Mouse (Mus musculus) gonadal fat pad, adult 2 months (tissue): ENCODE results near the gene Gm42791. TPM values are rescaled to one million over a fixed set of nuclear protein-coding genes. Genes with fewer than 3 reads are reported as not detected.

ENCODE experiments used
- DNase-seq: peaks from one replicate; pipeline ENCODE4 v3.0.0-alpha.2; 2012; ENCODE audit warnings: low read depth
- polyA plus RNA-seq: library from polyadenylated mRNA; depleted of rRNA; stranded (reverse); fragments of >200 nt; gene quantifications from 2 replicates; pipeline ENCODE4 v1.2.3, GENCODE M21; 2012; rRNA removed

Gene Gm42791
- polyA plus RNA-seq, 1 experiment, result not detected

DNA sequence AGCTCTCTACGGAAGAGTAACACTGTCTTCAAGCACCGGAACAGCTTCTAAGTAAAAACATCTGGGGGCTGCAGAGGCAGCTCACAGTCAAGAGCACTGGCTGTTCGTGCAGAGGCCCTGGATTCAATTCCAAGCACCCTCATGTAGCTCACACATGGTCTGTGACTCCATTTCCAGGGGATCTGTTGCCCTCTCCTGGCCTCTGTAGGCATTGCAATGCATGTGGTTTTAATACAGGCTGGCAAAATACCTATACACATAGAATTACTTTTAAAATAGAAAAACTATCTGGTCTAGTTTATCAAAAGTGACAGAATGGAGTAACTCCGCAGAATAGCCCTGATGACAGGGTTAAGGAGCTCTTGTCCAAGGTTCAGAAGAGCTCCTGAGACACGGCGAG is 115.7 kb downstream of the Gm42791 start:
- DNase-seq, result no peak

- DNase-seq, result no peak
These were observed 121.8 kb downstream of the Gm42791 start for GRCm38 (mm10) chr5:148873116-148873515.

DNA sequence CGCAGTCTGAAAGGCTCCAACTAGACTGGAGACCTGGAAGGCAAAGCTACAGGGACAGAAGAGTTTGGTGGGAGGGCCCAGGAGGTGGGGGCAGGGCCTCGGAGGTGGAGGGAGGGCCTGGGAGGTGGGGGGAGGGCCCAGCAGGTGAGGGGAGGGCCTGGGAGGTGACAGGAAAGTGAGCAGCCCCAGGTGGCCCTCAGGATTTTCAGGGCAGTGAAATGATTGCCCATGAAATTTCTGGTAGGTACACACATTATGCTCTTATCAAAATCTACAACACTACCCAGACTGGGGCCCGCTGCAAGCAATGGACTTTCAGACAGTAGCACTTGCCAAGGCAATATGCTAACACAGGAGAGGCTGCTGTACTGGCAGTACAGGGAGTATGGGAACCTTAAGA is 125.4 kb downstream of the Gm42791 start:
- DNase-seq, result no peak

DNA sequence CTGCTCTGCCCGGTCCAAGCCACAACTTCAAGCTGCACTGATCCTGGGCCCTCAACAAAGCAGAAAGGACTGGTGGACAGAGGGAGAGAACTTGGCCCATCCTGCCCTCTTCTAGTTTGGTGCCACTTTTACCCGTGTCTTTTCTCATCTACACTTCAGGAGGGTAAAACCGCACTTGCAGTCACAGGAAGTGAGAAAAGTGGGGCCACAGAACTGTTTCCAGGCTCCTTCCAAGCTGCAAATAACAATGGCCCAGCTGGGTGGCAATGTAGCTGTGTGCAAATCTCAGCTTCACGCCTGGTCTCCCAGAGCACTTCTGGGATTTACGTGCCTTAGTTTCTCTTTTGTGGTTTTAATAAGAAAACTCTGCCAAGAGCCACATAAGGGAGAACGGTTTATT is 127.2 kb downstream of the Gm42791 start:
- DNase-seq, result no peak

DNA sequence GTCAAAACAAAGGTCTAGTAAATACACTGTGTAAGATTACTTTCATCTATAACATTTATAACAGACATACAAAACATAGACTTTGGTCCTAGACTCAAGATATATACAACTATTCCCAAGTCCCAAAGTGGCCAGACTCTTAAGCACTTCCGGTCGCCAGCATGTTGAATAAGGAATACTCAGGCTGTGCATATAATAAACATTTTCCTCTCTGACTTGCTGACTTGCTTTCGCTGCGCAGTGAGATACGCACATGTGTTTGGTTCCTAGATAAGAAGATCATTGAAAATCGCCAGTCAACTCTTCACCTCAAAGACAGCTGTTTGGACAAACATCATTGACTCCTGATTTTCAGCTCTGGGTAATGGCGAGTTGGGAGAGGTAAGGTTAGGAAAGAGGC is 127.8 kb downstream of the Gm42791 start:
- no peak for DNase-seq

DNA sequence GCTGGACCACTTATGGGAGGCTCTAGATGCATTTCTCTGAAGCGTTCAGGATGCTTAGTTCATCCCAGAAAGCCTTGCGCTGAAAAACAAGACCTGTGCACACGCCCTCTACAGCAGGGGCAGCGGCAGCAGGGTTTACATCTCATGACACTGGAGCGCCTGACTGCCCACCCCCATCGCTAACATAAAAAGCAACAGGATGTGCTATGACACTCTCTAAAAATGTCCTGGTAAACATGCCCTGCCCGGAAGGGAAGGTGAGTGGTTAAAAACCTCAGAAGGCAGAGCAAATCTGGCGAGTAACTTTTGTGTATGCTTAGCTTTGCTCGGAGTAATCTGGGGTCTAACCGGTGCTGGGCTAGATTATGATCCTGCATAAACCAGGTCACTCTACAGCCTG is 128.4 kb downstream of the Gm42791 start:
- no peak for DNase-seq

DNA sequence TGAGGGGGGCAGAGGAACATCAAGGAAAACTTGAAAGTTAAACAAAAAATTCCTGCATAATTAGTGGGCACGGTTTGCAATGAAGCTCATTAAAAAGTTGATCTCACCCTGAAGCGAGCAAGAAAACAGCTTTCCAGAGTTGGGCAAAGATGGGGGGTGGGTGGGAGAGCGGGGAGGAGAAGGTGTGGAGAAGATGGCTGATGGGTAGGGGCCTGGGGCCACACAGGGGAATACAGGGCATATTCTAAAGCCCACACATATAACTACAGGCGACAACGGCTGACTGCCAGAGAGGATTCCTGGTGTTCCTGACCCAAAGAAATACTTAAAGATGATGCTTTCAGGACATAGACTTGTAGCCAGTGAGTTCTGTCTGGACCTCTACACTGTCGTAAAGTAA is 131.5 kb downstream of the Gm42791 start:
- DNase-seq, result no peak

GRCm38 (mm10) chr5:148862853-148863252 is 132.1 kb downstream of the Gm42791 start:
- no peak for DNase-seq

- no peak for DNase-seq
These were observed 132.8 kb downstream of the Gm42791 start for GRCm38 (mm10) chr5:148862136-148862535.

- no peak for DNase-seq
These were observed 137.4 kb downstream of the Gm42791 start for GRCm38 (mm10) chr5:148857522-148857921.

DNA sequence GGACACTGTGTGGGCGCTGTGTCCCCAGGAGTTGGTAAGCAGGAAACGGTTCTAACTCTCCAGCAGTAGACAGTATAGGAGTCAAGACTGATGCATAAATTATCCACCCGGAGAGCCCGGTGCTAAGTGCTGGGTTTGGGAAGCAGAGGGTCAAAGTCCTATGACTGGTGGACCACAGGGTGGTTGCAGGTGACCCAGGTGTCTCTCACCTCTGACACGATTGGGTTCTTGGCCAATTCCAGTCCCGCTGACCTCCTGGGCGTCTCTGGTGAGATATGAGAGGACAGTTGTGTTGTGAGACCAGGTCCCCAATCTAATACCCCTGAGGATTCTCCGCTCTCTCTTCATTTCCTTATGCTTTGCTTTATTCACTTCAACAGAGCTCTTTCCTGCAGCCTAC is 139.9 kb downstream of the Gm42791 start:
- DNase-seq, result no peak

- DNase-seq, result no peak
These were observed 140.8 kb downstream of the Gm42791 start for GRCm38 (mm10) chr5:148854166-148854565.

GRCm38 (mm10) chr5:148849516-148849915 is 145.4 kb downstream of the Gm42791 start:
- no peak for DNase-seq

GRCm38 (mm10) chr5:148847032-148847431 is 147.9 kb downstream of the Gm42791 start:
- DNase-seq, result no peak

Other genes with a start within 250 kb of the Gm42791 start
- gene Katnal1, start 65.8 kb downstream of the Gm42791 start, polyA plus RNA-seq, result 5.4 and 5.8 TPM in 2 replicates
- gene Uspl1, start 189.2 kb upstream of the Gm42791 start, polyA plus RNA-seq, result 8.8 and 10.4 TPM in 2 replicates
- 22.9 and 36.6 TPM in 2 replicates for gene Hmgb1, start 189.3 kb upstream of the Gm42791 start, polyA plus RNA-seq